Mouse (Mus musculus): ENCODE results near the gene Nfix.
A peak's percentile ranks its signal among the peaks of the same experiment; 100 is the strongest.

Nfix gene

GRCm38 (mm10) chr8:84668731-84669485, 131.2 kb downstream of the Nfix start:
- DNase-seq (ENCODE audit: inconsistent ontology term) = no peak

DNA sequence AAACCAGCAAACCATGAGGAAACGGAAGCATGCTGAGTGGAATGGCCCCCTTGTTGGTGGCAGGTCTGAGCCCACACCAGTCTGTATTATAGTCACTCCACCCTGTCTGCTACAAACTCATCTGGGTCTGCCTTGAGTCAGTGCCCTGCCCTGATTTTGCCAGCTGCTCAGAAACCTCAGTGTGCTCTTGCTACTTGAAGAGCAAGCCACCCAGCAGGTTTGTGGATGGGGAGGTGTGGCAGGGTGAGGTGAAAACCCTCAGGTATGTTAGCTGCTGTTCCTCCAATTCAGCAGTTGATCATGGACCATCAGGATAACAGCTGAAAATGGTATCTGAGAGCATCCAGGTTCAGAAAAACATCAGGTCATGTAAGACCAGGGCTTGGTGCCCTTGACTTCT, 132.1 kb downstream of the Nfix start:
- DNase-seq (ENCODE audit: inconsistent ontology term) = no peak

GRCm38 (mm10) chr8:84665385-84665893, 134.7 kb downstream of the Nfix start:
- no peak for DNase-seq (ENCODE audit: inconsistent ontology term)

DNA sequence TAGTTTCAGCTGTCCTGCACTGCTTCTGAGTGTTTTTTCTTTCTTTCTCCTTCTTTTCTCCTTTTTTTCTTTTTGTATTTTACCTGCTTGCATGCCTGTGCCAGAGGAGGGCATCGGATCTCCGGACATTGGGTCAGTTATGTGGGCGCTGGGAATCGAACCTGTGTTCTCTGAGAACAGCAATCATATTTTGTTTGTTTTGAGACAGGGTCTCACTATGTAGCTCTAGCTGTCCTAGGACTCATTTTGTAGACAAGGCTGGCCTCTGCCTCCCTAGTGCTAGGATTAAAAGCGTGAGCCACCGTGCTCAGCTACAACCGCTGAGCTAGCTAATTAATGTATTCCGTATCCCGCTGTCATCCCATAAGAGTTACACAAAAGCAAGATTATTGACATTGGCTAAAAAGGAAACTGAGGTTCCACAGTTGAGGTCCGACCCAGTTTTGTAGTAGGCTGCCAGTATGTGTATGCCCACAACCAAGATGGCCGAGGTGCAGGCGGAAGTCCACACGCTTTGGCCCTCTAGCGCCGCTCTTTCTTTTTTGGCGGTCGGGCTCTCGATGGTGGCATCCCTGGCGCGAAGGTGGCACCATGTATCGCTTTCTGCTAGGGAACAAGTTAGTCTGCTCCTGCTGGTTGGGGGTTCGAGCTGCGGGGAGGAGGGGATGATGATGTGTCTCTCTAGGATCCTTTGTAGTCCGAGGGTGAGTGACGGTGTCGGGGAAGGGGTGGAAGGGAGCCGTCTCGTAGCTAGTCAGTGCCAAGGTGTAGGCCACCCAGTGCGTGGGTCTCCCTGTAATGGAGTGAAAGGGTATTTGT, 135.4 kb downstream of the Nfix start:
- peak; percentile 84 for DNase-seq (ENCODE audit: inconsistent ontology term)

- DNase-seq (ENCODE audit: inconsistent ontology term) = peak; percentile 99
These were observed 136.4 kb downstream of the Nfix start for GRCm38 (mm10) chr8:84663483-84664327.

GRCm38 (mm10) chr8:84662581-84663065, 137.5 kb downstream of the Nfix start, which contains the start of gene Ier2:
Gene Ier2 (minus strand): TSS chr8:84662852.
- peak; percentile 95 for DNase-seq (ENCODE audit: inconsistent ontology term)

DNA sequence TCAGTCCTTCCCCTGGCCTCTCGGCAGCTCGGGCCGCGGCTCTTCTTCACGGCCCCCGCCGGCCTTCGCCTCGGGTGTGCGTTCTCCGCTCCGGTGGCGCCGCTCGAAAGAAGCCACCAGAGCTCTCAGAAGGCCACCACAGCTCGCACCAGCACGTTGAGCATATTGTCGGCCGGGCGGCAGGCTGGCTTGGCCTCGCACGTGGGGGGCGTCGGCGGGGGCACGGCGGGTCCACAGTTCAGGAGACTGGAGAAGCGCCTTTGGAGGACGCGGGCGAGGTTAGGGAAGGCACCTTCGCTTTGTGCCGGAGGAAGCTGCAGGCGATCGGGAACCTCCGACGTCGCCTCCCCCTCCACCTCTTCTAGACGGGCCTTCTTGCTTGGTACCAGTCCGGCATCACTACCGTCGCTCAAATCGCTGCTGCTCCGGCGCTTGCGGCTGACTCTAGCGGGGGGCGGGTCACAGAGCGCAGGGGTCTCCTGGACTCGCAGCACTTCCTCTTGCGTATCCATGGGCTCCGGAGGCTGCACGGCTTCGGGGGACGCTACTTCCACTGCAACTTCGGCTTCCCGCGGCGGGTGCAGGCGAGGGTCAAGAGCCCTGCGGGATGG, 138.1 kb downstream of the Nfix start:
- DNase-seq (ENCODE audit: inconsistent ontology term) = no peak

- DNase-seq (ENCODE audit: inconsistent ontology term) = peak; percentile 95
These were observed 138.7 kb downstream of the Nfix start for GRCm38 (mm10) chr8:84661458-84661871.

GRCm38 (mm10) chr8:84660819-84661457, 139.2 kb downstream of the Nfix start:
- DNase-seq (ENCODE audit: inconsistent ontology term) = peak; percentile 63

DNA sequence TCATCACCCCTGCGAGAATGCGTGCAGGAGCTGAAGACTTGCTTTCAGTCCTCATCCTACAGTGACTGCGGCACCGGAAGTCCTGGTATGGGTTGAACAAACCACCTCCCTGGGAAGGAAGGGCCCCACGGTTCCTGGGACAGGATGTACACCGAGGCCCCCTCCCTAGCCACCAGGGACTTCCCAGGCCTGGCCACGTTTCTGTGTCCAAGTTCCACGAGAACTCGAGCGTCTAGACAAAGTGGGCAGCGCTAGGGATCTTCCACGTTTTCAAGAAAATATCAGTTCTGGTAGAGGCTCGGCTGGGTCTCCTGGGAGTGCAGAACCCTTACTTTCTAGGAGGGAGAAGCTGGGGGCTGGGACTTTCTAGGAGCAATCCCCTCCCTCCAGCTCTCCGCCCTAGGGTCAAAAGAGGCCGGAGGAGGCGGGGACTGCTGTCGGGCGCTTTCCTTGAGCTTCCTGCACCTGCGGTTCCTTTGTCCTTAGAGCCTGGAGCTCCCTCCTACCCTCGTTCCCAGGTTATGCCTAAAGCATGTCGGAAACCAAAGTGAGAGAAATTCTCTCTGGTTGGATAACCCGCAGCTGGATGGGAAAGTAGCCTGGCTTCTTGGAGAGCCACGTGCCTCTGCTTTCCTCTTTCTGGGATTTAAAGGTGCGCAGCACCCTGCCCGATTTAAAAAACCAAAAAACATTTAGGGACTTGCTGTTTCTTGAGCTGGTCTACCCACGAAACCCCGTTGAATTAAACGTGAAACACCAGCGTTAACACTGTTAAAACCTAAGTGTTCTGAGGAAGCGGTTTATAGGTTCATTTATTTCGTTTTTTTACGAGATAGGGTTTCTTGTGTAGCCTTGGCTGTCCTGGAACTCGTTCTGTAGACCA, 140.0 kb downstream of the Nfix start:
- DNase-seq (ENCODE audit: inconsistent ontology term) = peak; percentile 82

- peak; percentile 28 for DNase-seq (ENCODE audit: inconsistent ontology term)
These were observed 141.2 kb downstream of the Nfix start for GRCm38 (mm10) chr8:84658951-84659350.

GRCm38 (mm10) chr8:84657680-84658079, 142.5 kb downstream of the Nfix start:
- no peak for DNase-seq (ENCODE audit: inconsistent ontology term)

DNA sequence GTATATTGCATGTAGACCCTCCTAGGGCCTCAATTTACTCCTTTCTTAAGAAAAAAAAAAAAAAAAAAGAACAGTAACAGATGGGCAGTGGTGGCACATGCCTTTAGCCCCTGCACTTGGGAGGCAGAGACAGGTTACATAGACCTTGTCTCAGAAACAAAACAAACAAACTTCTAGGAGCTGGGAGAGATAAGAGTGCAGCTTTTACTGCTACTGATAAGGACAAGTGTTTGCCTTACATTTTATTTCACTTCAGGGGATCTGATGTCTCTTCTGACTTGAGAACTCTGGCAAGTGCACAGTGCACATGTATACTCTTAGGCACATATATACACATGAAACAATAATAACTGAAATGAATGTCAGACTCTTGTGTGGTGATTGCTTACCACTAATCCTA, 142.9 kb downstream of the Nfix start:
- no peak for DNase-seq (ENCODE audit: inconsistent ontology term)

- peak; percentile 64 for DNase-seq (ENCODE audit: inconsistent ontology term)
These were observed 143.5 kb downstream of the Nfix start for GRCm38 (mm10) chr8:84656641-84657126.

GRCm38 (mm10) chr8:84656191-84656525, 144.0 kb downstream of the Nfix start:
- no peak for DNase-seq (ENCODE audit: inconsistent ontology term)

DNA sequence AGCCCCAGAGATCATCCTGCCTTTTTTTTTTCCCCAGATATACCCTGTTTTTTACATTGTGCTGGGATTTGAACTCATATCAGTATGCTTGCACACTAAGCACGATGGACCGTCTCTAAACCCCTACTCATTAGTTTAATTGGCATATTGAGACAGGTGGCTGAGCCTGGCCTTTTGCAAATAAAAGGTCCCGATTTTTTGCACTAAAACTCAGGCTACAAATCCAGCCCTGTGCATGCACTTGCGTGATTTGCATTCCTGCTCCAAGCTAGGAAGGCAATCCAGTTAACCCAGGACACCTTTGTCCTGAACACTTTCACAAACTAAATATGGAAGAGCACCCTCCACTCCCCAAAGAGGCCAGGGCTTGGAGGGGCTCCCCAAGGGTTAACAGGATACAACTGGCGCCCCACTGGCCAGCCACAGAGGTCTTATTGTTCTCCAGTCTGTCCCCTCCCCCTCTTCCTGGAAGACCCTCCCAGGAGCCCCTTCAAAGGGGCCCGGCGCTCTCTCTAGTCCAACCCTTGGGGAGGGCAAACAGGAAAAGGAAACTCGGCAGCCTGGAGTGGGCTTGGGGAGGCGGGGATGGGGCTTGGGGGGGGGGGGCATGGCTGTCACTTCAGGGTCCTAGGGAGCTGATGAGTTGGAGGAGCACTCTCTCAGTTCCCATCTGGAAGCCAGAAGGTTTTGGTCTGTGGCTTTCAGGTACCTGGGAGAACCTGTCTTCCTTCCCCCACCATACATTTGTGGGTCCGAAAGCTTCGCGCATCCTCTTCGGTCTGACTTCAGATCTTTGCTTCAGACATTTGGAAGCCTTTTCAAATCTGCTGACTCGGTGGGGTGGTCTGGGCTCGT, 144.6 kb downstream of the Nfix start:
- no peak for DNase-seq (ENCODE audit: inconsistent ontology term)

- DNase-seq (ENCODE audit: inconsistent ontology term) = no peak
These were observed 145.5 kb downstream of the Nfix start for GRCm38 (mm10) chr8:84654597-84654996.

- DNase-seq (ENCODE audit: inconsistent ontology term) = no peak
These were observed 147.0 kb downstream of the Nfix start for GRCm38 (mm10) chr8:84653092-84653631.
